Mouse (Mus musculus): Measurements from ENCODE around the gene 4930544G11Rik. TPM values are rescaled to one million over a fixed set of nuclear protein-coding genes. Genes with fewer than 3 reads are reported as not detected.

Gene 4930544G11Rik
- total and polyA plus RNA-seq, 3 experiments = not detected

GRCm38 (mm10) chr6:65969386-65970111 is 17.1 kb downstream of the 4930544G11Rik start:
- H3K27ac ChIP-seq (ENCODE audit: insufficient read depth, low read depth) = no peak overlapping the region
- H3K79me2 ChIP-seq (replicated peaks; ENCODE audit: control insufficient read depth, extremely low read depth, insufficient read depth, poor library complexity, severe bottlenecking) = no peaks in the 10 kb centered on the region
- TF ChIP-seq ELF1 (IDR thresholded peaks at IDR 0.05; ENCODE audit: low read depth, low read length) (no peak), POLR2A (IDR thresholded peaks at IDR 0.05; ENCODE audit: low read depth, low read length) (no peak), ZC3H11A (IDR thresholded peaks at IDR 0.05; ENCODE audit: low read depth, low read length) (no peak), MXI1 (IDR thresholded peaks at IDR 0.05; ENCODE audit: low read depth, low read length) (no peak), RCOR1 (conservative IDR thresholded peaks at IDR 0.05; ENCODE audit: low read depth, low read length) (no peak), CTCF (conservative IDR thresholded peaks at IDR 0.05 in 1 of 2, IDR thresholded peaks at IDR 0.05 in 1 of 2; ENCODE audit: low read depth in 2 of 2, low read length in 2 of 2) (no peak), CHD1 (IDR thresholded peaks at IDR 0.05; ENCODE audit: low read depth, low read length) (no peak)
- no peak overlapping the region for H3K4me2 ChIP-seq (ENCODE audit: insufficient read depth, low read depth, poor library complexity, severe bottlenecking)
- no peaks in the 10 kb centered on the region for H3K9me3 ChIP-seq (replicated peaks; ENCODE audit: low read length)
- DNase-seq (ENCODE audit: extremely low read depth) = no peak
- no peaks in the 10 kb centered on the region for H3K36me3 ChIP-seq (replicated peaks in 1 of 2; ENCODE audit: control insufficient read depth in 1 of 2, insufficient read depth in 1 of 2, low read length in 1 of 2)
- no peaks in the 10 kb centered on the region for H3K4me1 ChIP-seq (ENCODE audit: control insufficient read depth in 1 of 2, insufficient read depth in 2 of 2)
- in situ Hi-C loops (cut with MboI; ENCODE audit: low pct_ligation_motif_present, low pct_unique_long_range_greater_than_20kb, low sequenced_read_pairs) = no loop called here
- no peak overlapping the region for H3K9ac ChIP-seq (ENCODE audit: insufficient read depth, low read depth)
- dilution Hi-C loops (cut with MboI; ENCODE audit: extremely low pct_ligation_motif_present, extremely low pct_unique_long_range_greater_than_20kb, low sequenced_read_pairs) = no loop called here
- H3K4me3 ChIP-seq (replicated peaks in 1 of 3; ENCODE audit: low read depth in 2 of 3, low read length in 2 of 3, poor library complexity in 1 of 3) = no peak overlapping the region
- H3K27me3 ChIP-seq (replicated peaks) = no peaks in the 10 kb centered on the region

- H3K4me1 ChIP-seq (ENCODE audit: control insufficient read depth in 1 of 2, insufficient read depth in 2 of 2) = no peaks in the 10 kb centered on the region
- H3K9ac ChIP-seq (ENCODE audit: insufficient read depth, low read depth) = no peak overlapping the region
- in situ Hi-C loops (cut with MboI; ENCODE audit: low pct_ligation_motif_present, low pct_unique_long_range_greater_than_20kb, low sequenced_read_pairs) = no loop called here
- H3K36me3 ChIP-seq (replicated peaks in 1 of 2; ENCODE audit: control insufficient read depth in 1 of 2, insufficient read depth in 1 of 2, low read length in 1 of 2) = no peaks in the 10 kb centered on the region
- no peaks in the 10 kb centered on the region for H3K27me3 ChIP-seq (replicated peaks)
- TF ChIP-seq SIN3A (IDR thresholded peaks at IDR 0.05; ENCODE audit: low read length) (no peak), MAZ (IDR thresholded peaks at IDR 0.05; ENCODE audit: low read depth, low read length) (no peak), GABPA (IDR thresholded peaks at IDR 0.05; ENCODE audit: insufficient replicate concordance, low read depth, low read length) (no peak), BHLHE40 (IDR thresholded peaks at IDR 0.05; ENCODE audit: low read depth, low read length) (no peak), POLR2A (IDR thresholded peaks at IDR 0.05; ENCODE audit: low read depth, low read length) (no peak), E2F4 (IDR thresholded peaks at IDR 0.05; ENCODE audit: insufficient replicate concordance, low read depth, low read length) (no peak), UBTF (IDR thresholded peaks at IDR 0.05; ENCODE audit: low read depth, low read length) (no peak), ZC3H11A (IDR thresholded peaks at IDR 0.05; ENCODE audit: low read depth, low read length) (no peak), RCOR1 (conservative IDR thresholded peaks at IDR 0.05; ENCODE audit: low read depth, low read length) (no peak), CHD2 (IDR thresholded peaks at IDR 0.05; ENCODE audit: low read length) (no peak), JUN (IDR thresholded peaks at IDR 0.05; ENCODE audit: insufficient read depth, low read depth, low read length) (no peak), EP300 (IDR thresholded peaks at IDR 0.05; ENCODE audit: low read length) (no peak), ETS1 (conservative IDR thresholded peaks at IDR 0.05; ENCODE audit: low read depth, low read length) (no peak), MAFK (IDR thresholded peaks at IDR 0.05; ENCODE audit: insufficient replicate concordance, low read length) (no peak), ZKSCAN1 (IDR thresholded peaks at IDR 0.05; ENCODE audit: borderline replicate concordance, low read depth, low read length) (no peak), TCF12 (IDR thresholded peaks at IDR 0.05; ENCODE audit: low read depth, low read length) (no peak)
- no peak overlapping the region for H3K27ac ChIP-seq (ENCODE audit: insufficient read depth, low read depth)
- no peaks in the 10 kb centered on the region for H3K79me2 ChIP-seq (replicated peaks; ENCODE audit: control insufficient read depth, extremely low read depth, insufficient read depth, poor library complexity, severe bottlenecking)
- DNase-seq (ENCODE audit: extremely low read depth) = no peak
- no peak overlapping the region for H3K4me2 ChIP-seq (ENCODE audit: insufficient read depth, low read depth, poor library complexity, severe bottlenecking)
- no peak overlapping the region for H3K4me3 ChIP-seq (replicated peaks in 1 of 3; ENCODE audit: low read depth in 2 of 3, low read length in 2 of 3, poor library complexity in 1 of 3)
- dilution Hi-C loops (cut with MboI; ENCODE audit: extremely low pct_ligation_motif_present, extremely low pct_unique_long_range_greater_than_20kb, low sequenced_read_pairs) = no loop called here
- H3K9me3 ChIP-seq (replicated peaks; ENCODE audit: low read length) = no peaks in the 10 kb centered on the region
These were observed 18.0 kb downstream of the 4930544G11Rik start for GRCm38 (mm10) chr6:65970410-65970809.

All from CH12.LX (cell line).